Mouse (Mus musculus) liver, embryonic 12.5 days (tissue): ENCODE data around the gene Tac2. TPM values are rescaled to one million over a fixed set of nuclear protein-coding genes. Genes with fewer than 3 reads are reported as not detected.
A peak's percentile ranks its signal among the peaks of the same experiment; 100 is the strongest.
"Not testable (repeated sequence)": the region's sequence is repeated elsewhere in the genome, so short reads cannot be mapped to it uniquely, and the experiment has no call there.

Experiments
- ATAC-seq: fragments of 200-750 bp; cut with Nextera tagmentation; 2 replicates; pipeline ENCODE4 v1.8.0; 2017; ENCODE audit warnings: moderate number of reproducible peaks, mild to moderate bottlenecking, moderate library complexity
- H3K27ac ChIP-seq: fragments of 300-500 bp; sonication (generic); 2 replicates; pipeline ENCODE4 v1.5.1; 2016; ENCODE audit warnings: mild to moderate bottlenecking
- H3K27me3 ChIP-seq: fragments of 300-500 bp; sonication (generic); replicated peaks from 2 replicates; pipeline ENCODE4 v1.6.1; 2016; ENCODE audit warnings: mild to moderate bottlenecking, moderate library complexity
- H3K36me3 ChIP-seq: fragments of 300-500 bp; sonication (generic); 2 replicates; pipeline ENCODE4 v1.6.1; 2016; ENCODE audit warnings: mild to moderate bottlenecking, moderate library complexity
- H3K4me1 ChIP-seq: fragments of 300-500 bp; sonication (generic); 2 replicates; pipeline ENCODE4 v1.6.1; 2016
- H3K4me2 ChIP-seq: fragments of 300-500 bp; sonication (generic); 2 replicates; pipeline ENCODE4 v1.6.1; 2016; ENCODE audit warnings: mild to moderate bottlenecking, moderate library complexity
- H3K4me3 ChIP-seq: fragments of 300-500 bp; sonication (generic); 2 replicates; pipeline ENCODE4 v1.5.1; 2016; ENCODE audit warnings: mild to moderate bottlenecking, moderate library complexity
- H3K9ac ChIP-seq: fragments of 300-500 bp; sonication (generic); 2 replicates; pipeline ENCODE4 v1.6.1; 2016; ENCODE audit warnings: mild to moderate bottlenecking, moderate library complexity
- H3K9me3 ChIP-seq: fragments of 300-500 bp; sonication (generic); replicated peaks from 2 replicates; pipeline ENCODE4 v1.6.1; 2016; ENCODE audit warnings: mild to moderate bottlenecking, moderate library complexity
- WGBS: fragments of 180-500 bp; shearing (Covaris S2); methylation state at CpG from one replicate; pipeline ENCODE4 v1.1.7; 2016; ENCODE audit not compliant: insufficient replicate concordance; 5-methylcytosine and 5-hydroxymethylcytosine counted together
- polyA plus RNA-seq: library from polyadenylated mRNA; unstranded; fragments of >200 nt; fragmentation: Nextera tagmentation; extraction: Ambion mirVana; gene quantifications from 2 replicates; pipeline ENCODE4 v1.2.1, GENCODE M21; 2016

Gene Tac2
- polyA plus RNA-seq, 1 experiment from 2014 or later: 8.6 TPM

GRCm38 (mm10) chr10:127745886-127746285 lies 21.6 kb downstream of the Tac2 start:
- Histone ChIP-seq H3K9ac (no peak overlapping the region), H3K27me3 (0 out of 2 replicates have a peak, but pooled peaks cover 8% of the 10 kb centered on the region), H3K4me2 (no peak overlapping the region), H3K36me3 (peaks cover 71% of the 10 kb centered on the region), H3K4me3 (no peak overlapping the region), H3K9me3 (0 out of 2 replicates have a peak, but pooled peaks cover 2% of the 10 kb centered on the region), H3K4me1 (peaks cover 43% of the 10 kb centered on the region), H3K27ac (no peak overlapping the region)
- no peak for ATAC-seq
- WGBS: 66% methylated on average over 5 of the region's 5 CpGs

- no peak for ATAC-seq
- Histone ChIP-seq H3K9ac (no peak overlapping the region), H3K27ac (peak overlapping the region; percentile 41; the same call in 1 of the 2 replicates), H3K27me3 (0 out of 2 replicates have a peak, but pooled peaks cover 8% of the 10 kb centered on the region), H3K4me3 (no peak overlapping the region), H3K9me3 (0 out of 2 replicates have a peak, but pooled peaks cover 2% of the 10 kb centered on the region), H3K4me2 (0 out of 2 replicates have a peak overlapping the region, but pooled peaks have one; percentile 29), H3K36me3 (peaks cover 59% of the 10 kb centered on the region), H3K4me1 (peaks cover 43% of the 10 kb centered on the region)
- WGBS: 82% methylated on average over 8 of the region's 8 CpGs
Observed at GRCm38 (mm10) chr10:127747254-127747653, 23.0 kb downstream of the Tac2 start.

GRCm38 (mm10) chr10:127748847-127749612 lies 24.8 kb downstream of the Tac2 start:
- H3K36me3 ChIP-seq: peaks cover 42% of the 10 kb centered on the region
- ATAC-seq: peak; percentile 48
- no peak overlapping the region for H3K9ac ChIP-seq
- 14% methylated on average over 8 of the region's 8 CpGs for WGBS
- H3K4me2 ChIP-seq: peak overlapping the region; percentile 29
- peaks cover 44% of the 10 kb centered on the region for H3K4me1 ChIP-seq
- H3K9me3 ChIP-seq: no peaks in the 10 kb centered on the region
- H3K27ac ChIP-seq: peak overlapping the region; percentile 58; the same call in 1 of the 2 replicates
- 0 out of 2 replicates have a peak, but pooled peaks cover 8% of the 10 kb centered on the region for H3K27me3 ChIP-seq
- H3K4me3 ChIP-seq: peak overlapping the region; percentile 33

DNA sequence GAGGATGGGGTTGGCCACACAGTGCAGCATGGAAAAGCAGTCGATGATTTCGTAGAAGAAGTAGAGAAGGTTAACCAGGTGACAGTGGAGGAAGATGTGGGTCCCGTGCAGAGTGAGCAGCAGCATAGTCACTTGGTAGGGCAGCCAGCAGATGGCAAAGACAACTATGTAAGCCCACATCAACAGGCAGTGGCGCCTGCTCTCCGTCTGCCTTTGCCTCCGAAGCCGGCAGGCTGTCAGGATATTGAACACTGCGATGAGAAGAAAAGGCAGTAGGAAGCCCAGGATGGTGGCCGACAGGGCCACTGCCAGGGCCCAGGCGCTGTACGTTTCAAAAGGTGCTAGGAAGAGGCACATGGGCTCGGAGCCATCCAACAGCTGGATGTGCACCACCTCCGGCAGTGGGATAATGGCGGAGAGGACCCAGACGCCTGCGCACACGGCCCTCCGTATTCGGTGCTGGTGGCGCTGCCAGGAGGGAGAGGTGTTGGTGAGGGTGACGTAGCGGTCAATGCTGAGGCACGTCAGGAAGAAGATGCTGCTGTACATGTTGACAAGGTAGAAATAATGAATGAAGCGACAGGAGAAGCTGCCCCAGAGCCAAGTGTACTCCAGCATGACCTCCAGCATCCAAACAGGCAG lies 26.0 kb downstream of the Tac2 start:
- Histone ChIP-seq H3K4me2 (peak overlapping the region; percentile 29), H3K36me3 (peaks cover 29% of the 10 kb centered on the region), H3K4me1 (peaks cover 56% of the 10 kb centered on the region), H3K27me3 (0 out of 2 replicates have a peak, but pooled peaks cover 8% of the 10 kb centered on the region), H3K9me3 (no peaks in the 10 kb centered on the region), H3K4me3 (peak overlapping the region; percentile 33), H3K9ac (0 out of 2 replicates have a peak overlapping the region, but pooled peaks have one; percentile 5), H3K27ac (peak overlapping the region; percentile 58)
- no peak for ATAC-seq
- 56% methylated on average over 24 of the region's 24 CpGs for WGBS

GRCm38 (mm10) chr10:127751548-127751947 lies 27.3 kb downstream of the Tac2 start, which contains the start of gene Gpr182:
TSS of gene Gpr182 (minus strand) at chr10:127751732.
- 32% methylated on average over 8 of the region's 8 CpGs for WGBS
- Histone ChIP-seq H3K36me3 (peaks cover 17% of the 10 kb centered on the region), H3K9ac (no peak within 1 kb of the TSS; the same call in 1 of the 2 replicates), H3K9me3 (no peaks in the 10 kb centered on the region), H3K4me1 (peaks cover 58% of the 10 kb centered on the region), H3K27me3 (0 out of 2 replicates have a peak, but pooled peaks cover 8% of the 10 kb centered on the region), H3K4me3 (peak within 1 kb of the TSS; percentile 33), H3K27ac (0 out of 2 replicates have a peak within 1 kb of the TSS, but pooled peaks have one; percentile 10), H3K4me2 (peak within 1 kb of the TSS; percentile 7)
- 0 out of 2 replicates have a peak, but pooled peaks have one; percentile 29 for ATAC-seq

DNA sequence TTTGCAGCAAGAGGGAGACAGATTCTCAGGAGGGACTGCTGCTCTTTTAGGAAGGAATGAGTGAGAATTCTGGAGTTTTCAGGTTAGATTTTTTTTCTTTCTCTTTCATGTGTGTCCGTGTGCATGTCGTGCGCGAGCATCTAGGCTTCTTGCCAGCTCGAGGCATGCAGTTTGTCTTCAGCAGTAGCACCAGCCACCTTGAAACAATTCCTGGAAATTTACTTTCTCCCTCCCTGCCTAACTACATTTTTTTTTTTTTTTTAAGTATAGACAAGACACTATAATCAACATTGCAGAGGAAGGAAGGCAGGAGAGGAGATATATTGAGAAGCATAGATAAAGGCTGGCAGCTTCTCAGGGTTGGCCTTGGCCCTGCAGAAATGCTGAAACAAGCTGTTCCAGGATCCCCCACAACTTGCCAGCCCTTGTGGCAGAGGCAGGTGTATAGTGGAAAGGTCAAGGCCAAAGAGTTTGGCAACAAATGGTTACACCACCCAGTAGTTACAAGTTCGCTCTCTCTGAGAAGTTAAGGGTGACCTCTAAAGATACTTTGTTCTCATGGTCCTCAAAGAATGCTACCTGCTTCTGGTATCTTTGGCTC lies 30.4 kb downstream of the Tac2 start:
- no peaks in the 10 kb centered on the region for H3K36me3 ChIP-seq
- no peak overlapping the region; the same call in 1 of the 2 replicates for H3K27ac ChIP-seq
- H3K9ac ChIP-seq: no peak overlapping the region
- no peak for ATAC-seq
- 49% methylated on average over 6 of the region's 6 CpGs for WGBS
- H3K4me2 ChIP-seq: no peak overlapping the region
- H3K4me3 ChIP-seq: no peak overlapping the region
- H3K27me3 ChIP-seq: 0 out of 2 replicates have a peak, but pooled peaks cover 8% of the 10 kb centered on the region
- H3K9me3 ChIP-seq: no peaks in the 10 kb centered on the region
- H3K4me1 ChIP-seq: peaks cover 37% of the 10 kb centered on the region

- H3K27ac ChIP-seq: no peak overlapping the region; the same call in 1 of the 2 replicates
- H3K9me3 ChIP-seq: no peaks in the 10 kb centered on the region
- H3K4me1 ChIP-seq: peaks cover 32% of the 10 kb centered on the region
- no peak for ATAC-seq
- no peak overlapping the region for H3K4me2 ChIP-seq
- WGBS: 35% methylated on average over 3 of the region's 3 CpGs
- 0 out of 2 replicates have a peak, but pooled peaks cover 7% of the 10 kb centered on the region for H3K27me3 ChIP-seq
- H3K9ac ChIP-seq: no peak overlapping the region
- no peak overlapping the region for H3K4me3 ChIP-seq
- H3K36me3 ChIP-seq: no peaks in the 10 kb centered on the region
Observed at GRCm38 (mm10) chr10:127755246-127755645, 31.0 kb downstream of the Tac2 start.

DNA sequence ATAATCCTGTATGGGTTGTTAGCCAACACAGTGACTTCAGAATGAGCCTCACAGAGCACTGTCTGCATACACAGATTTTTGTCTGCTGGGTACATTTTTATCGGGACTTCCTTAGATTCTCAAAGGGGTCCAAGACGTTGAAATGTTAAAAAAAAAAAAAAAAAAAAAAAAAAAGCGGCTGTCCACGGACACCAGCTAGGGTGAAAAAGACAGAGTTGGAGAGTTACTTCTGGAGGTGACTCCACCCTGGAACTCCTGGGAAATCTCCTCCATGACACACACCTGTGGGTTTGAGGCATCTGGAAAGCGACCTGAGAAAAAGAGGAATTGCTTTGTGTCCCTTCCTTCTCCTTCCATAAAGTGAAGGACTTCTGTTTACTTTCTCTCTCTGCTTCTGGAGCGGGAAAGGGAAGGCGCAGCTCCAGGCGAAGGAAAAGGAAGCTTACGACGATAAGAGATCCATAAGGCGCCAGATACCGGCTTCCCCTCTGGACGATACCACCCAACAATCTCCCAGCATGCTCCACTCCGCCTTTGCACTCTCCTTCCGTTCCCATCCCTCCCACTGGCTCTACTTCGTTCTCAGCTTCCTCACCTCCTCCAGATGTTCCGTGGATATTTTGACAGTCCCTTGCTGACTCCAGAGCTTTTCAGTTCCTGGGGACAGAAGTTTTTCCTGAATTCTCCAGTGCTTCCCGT lies 31.6 kb downstream of the Tac2 start:
- no peak overlapping the region for H3K9ac ChIP-seq
- ATAC-seq: peak; percentile 35; the same call in 1 of the 2 replicates
- 0 out of 2 replicates have a peak, but pooled peaks cover under 1% of the 10 kb centered on the region for H3K27me3 ChIP-seq
- H3K9me3 ChIP-seq: no peaks in the 10 kb centered on the region
- H3K4me2 ChIP-seq: peak overlapping the region; percentile 59
- peak overlapping the region; percentile 27; the same call in 1 of the 2 replicates for H3K4me3 ChIP-seq
- H3K27ac ChIP-seq: no peak overlapping the region
- no peaks in the 10 kb centered on the region for H3K36me3 ChIP-seq
- WGBS: 12% methylated on average over 16 of the region's 18 CpGs
- H3K4me1 ChIP-seq: peaks cover 28% of the 10 kb centered on the region

DNA sequence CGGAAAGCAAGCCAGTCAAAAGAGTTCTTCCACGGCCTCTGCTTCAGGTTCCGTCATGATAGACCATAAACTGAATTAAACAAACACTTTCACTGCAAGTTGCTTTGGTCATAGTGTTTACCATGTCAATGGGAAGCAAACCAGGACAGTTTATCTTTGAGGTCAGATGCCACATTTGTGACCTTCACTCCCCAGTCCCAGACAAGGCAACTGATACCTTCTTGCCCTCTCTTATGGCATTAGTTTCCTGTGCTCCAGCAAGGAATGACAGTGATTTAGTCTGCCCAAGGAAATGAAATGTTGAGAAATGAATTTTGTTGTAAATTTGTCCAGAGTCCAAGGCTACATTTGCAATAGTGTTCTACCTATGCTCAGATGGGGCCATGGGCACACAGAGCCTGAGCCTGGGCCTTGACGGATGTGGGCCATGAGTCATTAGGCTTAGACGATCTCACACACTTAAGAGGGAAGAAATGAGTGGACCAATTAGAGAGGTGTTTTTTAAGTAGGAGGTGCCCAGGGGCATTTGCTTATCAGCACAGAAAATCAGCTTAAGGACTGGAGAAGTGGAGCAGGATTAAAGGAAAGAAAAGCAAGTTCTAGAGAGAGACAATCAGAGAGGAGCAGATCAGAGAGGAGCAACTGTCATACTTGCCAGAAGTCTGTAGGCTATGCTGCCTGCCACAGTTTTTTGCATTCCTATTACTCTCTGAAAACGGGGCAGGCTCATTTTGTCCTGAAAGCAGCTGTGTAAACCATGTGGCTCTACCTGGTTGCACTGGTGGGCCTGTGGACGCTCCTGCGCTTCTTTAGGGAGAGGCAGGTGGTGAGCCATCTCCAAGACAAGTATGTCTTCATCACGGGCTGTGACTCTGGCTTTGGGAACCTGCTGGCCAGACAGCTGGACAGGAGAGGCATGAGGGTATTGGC lies 35.2 kb downstream of the Tac2 start, which contains the start of the genes Rdh1 and Rdh16f1:
Rdh1 (plus strand) TSS at position 541 of the 930 bp plus-strand sequence.
Rdh16f1 (plus strand) TSS at position 607 of the 930 bp plus-strand sequence.
- Histone ChIP-seq H3K36me3 (no peaks in the 10 kb centered on the region), H3K4me3 (no peak within 1 kb of the TSS), H3K27ac (no peak within 1 kb of the TSS), H3K9ac (no peak within 1 kb of the TSS), H3K9me3 (no peaks in the 10 kb centered on the region), H3K27me3 (no peaks in the 10 kb centered on the region), H3K4me1 (peaks cover 21% of the 10 kb centered on the region), H3K4me2 (no peak within 1 kb of the TSS)
- ATAC-seq: no peak
- WGBS: 59% methylated on average over 9 of the region's 9 CpGs

- not testable (repeated sequence) for H3K9me3 ChIP-seq, ATAC-seq
- WGBS: 71% methylated on average over 10 of the region's 10 CpGs
Observed at GRCm38 (mm10) chr10:127762926-127763325, 38.6 kb downstream of the Tac2 start.

More at GRCm38 (mm10) chr10:127762926-127763325, 38.6 kb downstream of the Tac2 start:
- not testable (repeated sequence) for H3K4me3 ChIP-seq, H3K9ac ChIP-seq, H3K27me3 ChIP-seq, H3K4me2 ChIP-seq, H3K27ac ChIP-seq, H3K36me3 ChIP-seq, H3K4me1 ChIP-seq
